Mouse (Mus musculus) forebrain, embryonic 12.5 days (tissue): Measurements from ENCODE around the gene Adarb1. TPM values are rescaled to one million over a fixed set of nuclear protein-coding genes. Genes with fewer than 3 reads are reported as not detected.

Experiments used
- ATAC-seq: fragments of 200-750 bp; cut with Nextera tagmentation; 2 replicates; pipeline ENCODE4 v1.8.0; 2017; ENCODE audit warnings: moderate TSS enrichment; ENCODE audit not compliant: low FRiP score
- H3K27ac ChIP-seq: fragments of 300-500 bp; sonication (generic); 2 replicates; pipeline ENCODE4 v1.5.1; 2016; ENCODE audit warnings: mild to moderate bottlenecking
- H3K27me3 ChIP-seq: fragments of 300-500 bp; sonication (generic); 2 replicates; pipeline ENCODE4 v1.6.1; 2016; ENCODE audit warnings: mild to moderate bottlenecking
- H3K36me3 ChIP-seq: fragments of 300-500 bp; sonication (generic); replicated peaks from 2 replicates; pipeline ENCODE4 v1.6.1; 2016; ENCODE audit warnings: mild to moderate bottlenecking
- H3K4me1 ChIP-seq: fragments of 300-500 bp; sonication (generic); 2 replicates; pipeline ENCODE4 v1.6.1; 2016
- H3K4me2 ChIP-seq: fragments of 300-500 bp; sonication (generic); 2 replicates; pipeline ENCODE4 v1.6.1; 2016; ENCODE audit warnings: mild to moderate bottlenecking, moderate library complexity
- H3K4me3 ChIP-seq: fragments of 300-500 bp; sonication (generic); replicated peaks from 2 replicates; pipeline ENCODE4 v1.5.1; 2016; ENCODE audit warnings: mild to moderate bottlenecking
- H3K9ac ChIP-seq: fragments of 300-500 bp; sonication (generic); 2 replicates; pipeline ENCODE4 v1.6.1; 2016; ENCODE audit warnings: mild to moderate bottlenecking
- H3K9me3 ChIP-seq: fragments of 300-500 bp; sonication (generic); 2 replicates; pipeline ENCODE4 v1.6.1; 2016
- WGBS: fragments of 180-500 bp; shearing (Covaris S2); methylation state at CpG from one replicate; pipeline ENCODE4 v1.1.7; 2016; 5-methylcytosine and 5-hydroxymethylcytosine counted together
- polyA plus RNA-seq: library from polyadenylated mRNA; unstranded; fragments of >200 nt; fragmentation: Nextera tagmentation; extraction: Ambion mirVana; gene quantifications from 2 replicates; pipeline ENCODE4 v1.2.1, GENCODE M21; 2016

The Adarb1 gene
- polyA plus RNA-seq, 1 experiment from 2014 or later, result 8.3 TPM

- peaks cover 6% of the 10 kb centered on the region for H3K4me1 ChIP-seq
- no peak for ATAC-seq
- H3K27me3 ChIP-seq, result no peaks in the 10 kb centered on the region
- H3K9ac ChIP-seq, result no peak overlapping the region
- no peak overlapping the region for H3K4me2 ChIP-seq
- H3K9me3 ChIP-seq, result 0 out of 2 replicates have a peak, but pooled peaks cover 6% of the 10 kb centered on the region
- no peak overlapping the region for H3K27ac ChIP-seq
- no peaks in the 10 kb centered on the region for H3K36me3 ChIP-seq
- 79% methylated on average over 6 of the region's 6 CpGs for WGBS
- no peak overlapping the region for H3K4me3 ChIP-seq
Observed at GRCm38 (mm10) chr10:77448698-77449247, 30.7 kb upstream of the Adarb1 start.

- Histone ChIP-seq H3K4me1 (peaks cover 6% of the 10 kb centered on the region), H3K4me3 (no peak overlapping the region), H3K4me2 (no peak overlapping the region), H3K9me3 (0 out of 2 replicates have a peak, but pooled peaks cover 6% of the 10 kb centered on the region), H3K27me3 (no peaks in the 10 kb centered on the region), H3K36me3 (no peaks in the 10 kb centered on the region), H3K27ac (no peak overlapping the region), H3K9ac (no peak overlapping the region)
- ATAC-seq, result no peak
- WGBS, result 84% methylated on average over 7 of the region's 7 CpGs
Observed at GRCm38 (mm10) chr10:77448209-77448608, 30.1 kb upstream of the Adarb1 start.

- Histone ChIP-seq H3K4me2 (no peak overlapping the region), H3K4me1 (peaks cover 6% of the 10 kb centered on the region), H3K27me3 (no peaks in the 10 kb centered on the region), H3K36me3 (no peaks in the 10 kb centered on the region), H3K9ac (no peak overlapping the region), H3K4me3 (no peak overlapping the region), H3K27ac (no peak overlapping the region), H3K9me3 (0 out of 2 replicates have a peak, but pooled peaks cover 6% of the 10 kb centered on the region)
- 20% methylated on average over 2 of the region's 2 CpGs for WGBS
- ATAC-seq, result no peak
Observed at GRCm38 (mm10) chr10:77447755-77448154, 29.7 kb upstream of the Adarb1 start.

- H3K4me2 ChIP-seq, result no peak overlapping the region
- no peak overlapping the region for H3K9ac ChIP-seq
- H3K27ac ChIP-seq, result no peak overlapping the region
- no peak overlapping the region for H3K4me3 ChIP-seq
- 0 out of 2 replicates have a peak, but pooled peaks cover 6% of the 10 kb centered on the region for H3K9me3 ChIP-seq
- ATAC-seq, result no peak
- 82% methylated on average over 4 of the region's 4 CpGs for WGBS
- no peaks in the 10 kb centered on the region for H3K36me3 ChIP-seq
- no peaks in the 10 kb centered on the region for H3K4me1 ChIP-seq
- no peaks in the 10 kb centered on the region for H3K27me3 ChIP-seq
Observed at GRCm38 (mm10) chr10:77442250-77442649, 24.2 kb upstream of the Adarb1 start.

- Histone ChIP-seq H3K27ac (no peak overlapping the region), H3K36me3 (no peaks in the 10 kb centered on the region), H3K9ac (no peak overlapping the region), H3K4me1 (no peaks in the 10 kb centered on the region), H3K4me2 (no peak overlapping the region), H3K27me3 (no peaks in the 10 kb centered on the region), H3K4me3 (no peak overlapping the region), H3K9me3 (0 out of 2 replicates have a peak, but pooled peaks cover 6% of the 10 kb centered on the region)
- 87% methylated on average over 3 of the region's 3 CpGs for WGBS
- no peak for ATAC-seq
Observed at GRCm38 (mm10) chr10:77441812-77442211, 23.7 kb upstream of the Adarb1 start.

- Histone ChIP-seq H3K36me3 (no peaks in the 10 kb centered on the region), H3K27me3 (no peaks in the 10 kb centered on the region), H3K4me3 (no peak overlapping the region), H3K9me3 (0 out of 2 replicates have a peak, but pooled peaks cover 6% of the 10 kb centered on the region), H3K4me1 (no peaks in the 10 kb centered on the region), H3K4me2 (no peak overlapping the region), H3K9ac (no peak overlapping the region), H3K27ac (no peak overlapping the region)
- no peak for ATAC-seq
- WGBS, result 71% methylated on average over 19 of the region's 19 CpGs
Observed at GRCm38 (mm10) chr10:77440841-77441755, 23.0 kb upstream of the Adarb1 start.

- Histone ChIP-seq H3K9me3 (0 out of 2 replicates have a peak, but pooled peaks cover 6% of the 10 kb centered on the region), H3K9ac (no peak overlapping the region), H3K27ac (no peak overlapping the region), H3K4me2 (no peak overlapping the region), H3K36me3 (no peaks in the 10 kb centered on the region), H3K4me1 (no peaks in the 10 kb centered on the region), H3K4me3 (no peak overlapping the region), H3K27me3 (no peaks in the 10 kb centered on the region)
- ATAC-seq, result no peak
- WGBS, result 60% methylated on average over 6 of the region's 6 CpGs
Observed at GRCm38 (mm10) chr10:77440286-77440685, 22.2 kb upstream of the Adarb1 start.

- Histone ChIP-seq H3K4me1 (0 out of 2 replicates have a peak, but pooled peaks cover 8% of the 10 kb centered on the region), H3K9me3 (no peaks in the 10 kb centered on the region), H3K27ac (no peak overlapping the region), H3K36me3 (no peaks in the 10 kb centered on the region), H3K27me3 (no peaks in the 10 kb centered on the region), H3K4me2 (no peak overlapping the region), H3K9ac (no peak overlapping the region), H3K4me3 (no peak overlapping the region)
- WGBS, result 78% methylated on average over 3 of the region's 3 CpGs
- no peak for ATAC-seq
Observed at GRCm38 (mm10) chr10:77439026-77439425, 21.0 kb upstream of the Adarb1 start.

- 80% methylated on average over 1 of the region's 1 CpGs for WGBS
- ATAC-seq, result no peak
- 0 out of 2 replicates have a peak, but pooled peaks cover 8% of the 10 kb centered on the region for H3K4me1 ChIP-seq
- H3K27ac ChIP-seq, result no peak overlapping the region
- H3K9ac ChIP-seq, result no peak overlapping the region
- no peaks in the 10 kb centered on the region for H3K27me3 ChIP-seq
- H3K4me2 ChIP-seq, result no peak overlapping the region
- H3K36me3 ChIP-seq, result no peaks in the 10 kb centered on the region
- H3K4me3 ChIP-seq, result no peak overlapping the region
- H3K9me3 ChIP-seq, result no peaks in the 10 kb centered on the region
Observed at GRCm38 (mm10) chr10:77438021-77438420, 20.0 kb upstream of the Adarb1 start.

- Histone ChIP-seq H3K27me3 (no peaks in the 10 kb centered on the region), H3K4me2 (no peak overlapping the region), H3K9ac (no peak overlapping the region), H3K4me1 (0 out of 2 replicates have a peak, but pooled peaks cover 8% of the 10 kb centered on the region), H3K27ac (no peak overlapping the region), H3K9me3 (no peaks in the 10 kb centered on the region), H3K36me3 (no peaks in the 10 kb centered on the region), H3K4me3 (no peak overlapping the region)
- 62% methylated on average over 4 of the region's 4 CpGs for WGBS
- no peak for ATAC-seq
Observed at GRCm38 (mm10) chr10:77435343-77435742, 17.3 kb upstream of the Adarb1 start.

GRCm38 (mm10) chr10:77434457-77435151 lies 16.5 kb upstream of the Adarb1 start:
- Histone ChIP-seq H3K9ac (peak overlapping the region; percentile 34; the same call in 1 of the 2 replicates), H3K4me1 (0 out of 2 replicates have a peak, but pooled peaks cover 8% of the 10 kb centered on the region), H3K27ac (no peak overlapping the region), H3K27me3 (no peaks in the 10 kb centered on the region), H3K9me3 (no peaks in the 10 kb centered on the region), H3K4me3 (no peak overlapping the region), H3K4me2 (no peak overlapping the region), H3K36me3 (no peaks in the 10 kb centered on the region)
- no peak for ATAC-seq
- WGBS, result 63% methylated on average over 18 of the region's 18 CpGs

GRCm38 (mm10) chr10:77434076-77434456 lies 16.0 kb upstream of the Adarb1 start:
- Histone ChIP-seq H3K9ac (0 out of 2 replicates have a peak overlapping the region, but pooled peaks have one; percentile 34), H3K4me1 (0 out of 2 replicates have a peak, but pooled peaks cover 8% of the 10 kb centered on the region), H3K4me3 (no peak overlapping the region), H3K36me3 (no peaks in the 10 kb centered on the region), H3K4me2 (no peak overlapping the region), H3K9me3 (no peaks in the 10 kb centered on the region), H3K27ac (no peak overlapping the region), H3K27me3 (no peaks in the 10 kb centered on the region)
- 27% methylated on average over 4 of the region's 4 CpGs for WGBS
- ATAC-seq, result no peak
